Mouse (Mus musculus): ENCODE measurements around the gene Uxs1.

Gene Uxs1

GRCm38 (mm10) chr1:43827763-43828194, at the start of gene Uxs1:
Gene Uxs1 (minus strand): TSS chr1:43827800.
- in situ Hi-C loops (cut with MboI, MseI) = loop anchor here (5.0 kb wide), 1 partner anchor 105 kb away; the partner anchor contains the start of gene Tpp2

GRCm38 (mm10) chr1:43877233-43877632, 49.6 kb upstream of the Uxs1 start:
- in situ Hi-C loops (cut with MboI, MseI) = no loop called here

- in situ Hi-C loops (cut with MboI, MseI) = no loop called here
Measured at GRCm38 (mm10) chr1:43871116-43871515, 43.5 kb upstream of the Uxs1 start.

- in situ Hi-C loops (cut with MboI, MseI) = no loop called here
Measured at GRCm38 (mm10) chr1:43868510-43868909, 40.9 kb upstream of the Uxs1 start.

- in situ Hi-C loops (cut with MboI, MseI) = no loop called here
Measured at GRCm38 (mm10) chr1:43864758-43865157, 37.2 kb upstream of the Uxs1 start.

- in situ Hi-C loops (cut with MboI, MseI) = no loop called here
Measured at GRCm38 (mm10) chr1:43862614-43863013, 35.0 kb upstream of the Uxs1 start.

- in situ Hi-C loops (cut with MboI, MseI) = no loop called here
Measured at GRCm38 (mm10) chr1:43858988-43859387, 31.4 kb upstream of the Uxs1 start.

- in situ Hi-C loops (cut with MboI, MseI) = no loop called here
Measured at GRCm38 (mm10) chr1:43857656-43858055, 30.1 kb upstream of the Uxs1 start.

GRCm38 (mm10) chr1:43855591-43855990, 28.0 kb upstream of the Uxs1 start:
- in situ Hi-C loops (cut with MboI, MseI) = no loop called here

- in situ Hi-C loops (cut with MboI, MseI) = no loop called here
Measured at GRCm38 (mm10) chr1:43843398-43843797, 15.8 kb upstream of the Uxs1 start.

GRCm38 (mm10) chr1:43837236-43837635, 9.6 kb upstream of the Uxs1 start:
- in situ Hi-C loops (cut with MboI, MseI) = no loop called here

GRCm38 (mm10) chr1:43830096-43830495, 2.5 kb upstream of the Uxs1 start:
- in situ Hi-C loops (cut with MboI, MseI) = no loop called here

- in situ Hi-C loops (cut with MboI, MseI) = loop anchor here (5.0 kb wide), 1 partner anchor 105 kb away; the partner anchor contains the start of gene Tpp2
Measured at GRCm38 (mm10) chr1:43827002-43827762, 418 bp downstream of the Uxs1 start.

GRCm38 (mm10) chr1:43826628-43827001, 985 bp downstream of the Uxs1 start:
- in situ Hi-C loops (cut with MboI, MseI) = loop anchor here (5.0 kb wide), 1 partner anchor 106 kb away; the partner anchor contains the start of gene Tpp2

- in situ Hi-C loops (cut with MboI, MseI) = no loop called here
Measured at GRCm38 (mm10) chr1:43823406-43823805, 4.2 kb downstream of the Uxs1 start.

GRCm38 (mm10) chr1:43822586-43822985, 5.0 kb downstream of the Uxs1 start:
- in situ Hi-C loops (cut with MboI, MseI) = no loop called here

- in situ Hi-C loops (cut with MboI, MseI) = no loop called here
Measured at GRCm38 (mm10) chr1:43821804-43822203, 5.8 kb downstream of the Uxs1 start.

GRCm38 (mm10) chr1:43820571-43820970, 7.0 kb downstream of the Uxs1 start:
- in situ Hi-C loops (cut with MboI, MseI) = no loop called here

GRCm38 (mm10) chr1:43819091-43819490, 8.5 kb downstream of the Uxs1 start:
- in situ Hi-C loops (cut with MboI, MseI) = no loop called here

- in situ Hi-C loops (cut with MboI, MseI) = no loop called here
Measured at GRCm38 (mm10) chr1:43818356-43818755, 9.2 kb downstream of the Uxs1 start.

GRCm38 (mm10) chr1:43811764-43812163, 15.8 kb downstream of the Uxs1 start:
- in situ Hi-C loops (cut with MboI, MseI) = no loop called here

- in situ Hi-C loops (cut with MboI, MseI) = no loop called here
Measured at GRCm38 (mm10) chr1:43811055-43811454, 16.5 kb downstream of the Uxs1 start.

- in situ Hi-C loops (cut with MboI, MseI) = no loop called here
Measured at GRCm38 (mm10) chr1:43809351-43809750, 18.2 kb downstream of the Uxs1 start.
